Mouse (Mus musculus): ENCODE measurements at regions not wholly inside any gene's neighbourhood (a gene's known extent, or its start where the extent isn't known, plus 50 kb on each side); places are given as distances from the start of the nearest gene placed in this dataset.

DNA sequence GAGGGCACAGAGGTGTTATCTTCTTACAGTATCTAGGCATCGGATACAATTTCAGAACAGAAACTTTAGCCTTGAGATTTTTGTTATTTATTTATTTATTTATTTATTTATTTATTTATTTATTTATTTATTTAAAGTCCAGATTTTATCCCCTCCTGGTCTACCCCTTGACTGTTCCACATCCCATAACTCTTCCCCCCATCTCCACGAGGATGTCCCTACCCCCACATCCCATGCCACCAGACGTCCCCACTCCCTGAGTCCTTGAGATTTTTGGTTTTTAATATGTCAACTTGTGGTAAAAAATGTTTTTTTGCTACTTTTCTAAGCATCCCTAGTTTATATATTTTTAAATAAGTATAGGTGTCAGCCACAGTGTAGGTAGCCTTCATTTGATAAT is 968.2 kb upstream of the Aga start:
- TF ChIP-seq CTCF (IDR thresholded peaks at IDR 0.05; ENCODE audit: borderline replicate concordance, insufficient read depth, low read depth, low read length): no peak
- no peak for TF ChIP-seq POLR2A (IDR thresholded peaks at IDR 0.05; ENCODE audit: borderline replicate concordance, insufficient read depth, low read length)
